ENCODE assay signal across 22 mouse cellular contexts in the genomic region with DNA sequence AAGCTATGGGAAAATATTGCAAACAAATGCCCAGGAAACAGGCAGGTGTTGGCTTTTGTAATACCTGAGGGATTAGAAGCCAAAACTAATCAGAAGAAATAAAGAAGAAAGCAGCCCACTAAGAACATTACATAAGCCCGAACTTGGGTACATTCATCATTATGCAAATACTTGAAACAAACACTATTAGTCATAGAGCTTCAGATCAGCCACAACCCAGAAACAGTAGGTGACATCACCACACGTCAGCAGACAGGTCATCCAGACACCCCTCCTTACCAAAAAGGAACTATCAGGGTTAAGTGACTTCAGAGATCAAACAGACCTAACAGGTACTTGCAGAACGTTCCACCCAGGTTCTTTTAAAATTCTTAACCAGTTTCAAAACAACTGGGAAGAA. TPM values are rescaled to one million over a fixed set of nuclear protein-coding genes. Genes with fewer than 3 reads are reported as not detected.
DNase-seq lines count a peak whose midpoint lies in the region.
"Had no signal": no experiment of that assay in that cellular context is flagged by ENCODE, and none has a peak within 500 bp of the region (broad histone marks: within the 10 kb centered on the region; RNA-seq: fewer than 3 reads in every experiment).

No protein-coding gene starts in this region.

- DNase-seq in adrenal gland, adult (ENCODE audit: inconsistent age in 2 of 2, low spot score in 1 of 2): peak; percentile 60 to 74
- DNase-seq in adrenal gland, postnatal 14 days: no peak
- peak; percentile 24 to 73 for DNase-seq in lung, adult 18-20 months
- DNase-seq in lung, postnatal 14 days: no peak
- peak; percentile 26 for DNase-seq in 3134 (ENCODE audit: extremely low read depth, insufficient read length, low spot score)
- DNase-seq in Muller cell, postnatal 12 days (ENCODE audit: inconsistent ontology term): peak; percentile 19
- no peak for DNase-seq in layer of hippocampus, adult 9-11 months
- DNase-seq in adipocyte (ENCODE audit: low spot score): no peak
- DNase-seq: B cell, adult 2 months; cerebellum, adult 11-12 months; cerebellum, postnatal 10 days; gastrocnemius, postnatal 25 days; heart, adult 2 months; heart, postnatal 4 days; kidney, adult 9 months; kidney, postnatal 10 days; liver, embryonic 13.5 days; lung, embryonic 14.5 days had no signal

RNA-seq across cellular contexts. Expression of gene Gm7168, which starts 22.2 kb away (rescaled TPM):
- not detected in 2 replicates for total RNA-seq in adrenal gland, postnatal 14 days (2021)
- total RNA-seq: common myeloid progenitor, adult 5-6 weeks; gastrocnemius, adult 18-20 months; gastrocnemius, postnatal 25 days; left cerebral cortex, postnatal 10 days; megakaryocyte progenitor cell, adult 5-6 weeks had no signal

Comparison
In these comparisons a context has a peak if more than half of its experiments do, and no peak if none do; other contexts are left out.
1. DNase-seq: peak in adrenal gland, adult (2 of 2), lung, adult 18-20 months (2 of 2), 3134 (single experiment) and Muller cell, postnatal 12 days (single experiment); none in adrenal gland, postnatal 14 days (single experiment), lung, postnatal 14 days (single experiment), layer of hippocampus, adult 9-11 months (single experiment) and adipocyte (single experiment).